Mouse (Mus musculus) embryonic facial prominence, embryonic 13.5 days (tissue): ENCODE data around the gene Ccdc3. TPM values are rescaled to one million over a fixed set of nuclear protein-coding genes. Genes with fewer than 3 reads are reported as not detected.

Experiments
- polyA plus RNA-seq: library from polyadenylated mRNA; unstranded; fragments of >200 nt; fragmentation: Nextera tagmentation; extraction: Ambion mirVana; gene quantifications from 2 replicates; pipeline ENCODE4 v1.2.1, GENCODE M21; 2015

Gene Ccdc3
- polyA plus RNA-seq, 1 experiment from 2014 or later = 26.6 TPM

Other genes with a start within 250 kb of the Ccdc3 start
- 50.9 and 56.8 TPM in 2 replicates for gene Phyh, start 218.8 kb upstream of the Ccdc3 start, polyA plus RNA-seq
- 0.69 and 0.98 TPM in 2 replicates for gene Ucma, start 161.7 kb upstream of the Ccdc3 start, polyA plus RNA-seq
- 31.8 and 34.0 TPM in 2 replicates for gene Mcm10, start 125.0 kb upstream of the Ccdc3 start, polyA plus RNA-seq
- 5.4 and 5.6 TPM in 2 replicates for gene Optn, start 73.7 kb upstream of the Ccdc3 start, polyA plus RNA-seq